Mouse (Mus musculus) cerebellum, postnatal 4 days (tissue): ENCODE results near the gene Kalrn.

ENCODE experiments used
- DNase-seq, 2 experiments: peaks; one replicate each; pipeline ENCODE4 v3.0.0; 2022; ENCODE audit warnings: low spot score in 2 of 2, mixed read lengths in 1 of 2

Kalrn gene

GRCm38 (mm10) chr16:34192959-34193842 lies 380.1 kb downstream of the Kalrn start:
- DNase-seq, result peak in 1 of 2 experiments; percentile 36

- DNase-seq, result no peak
These were observed 388.6 kb downstream of the Kalrn start for GRCm38 (mm10) chr16:34184721-34185120.

GRCm38 (mm10) chr16:34183186-34183585 lies 390.1 kb downstream of the Kalrn start:
- no peak for DNase-seq

GRCm38 (mm10) chr16:34175625-34176024 lies 397.7 kb downstream of the Kalrn start:
- DNase-seq, result no peak

DNA sequence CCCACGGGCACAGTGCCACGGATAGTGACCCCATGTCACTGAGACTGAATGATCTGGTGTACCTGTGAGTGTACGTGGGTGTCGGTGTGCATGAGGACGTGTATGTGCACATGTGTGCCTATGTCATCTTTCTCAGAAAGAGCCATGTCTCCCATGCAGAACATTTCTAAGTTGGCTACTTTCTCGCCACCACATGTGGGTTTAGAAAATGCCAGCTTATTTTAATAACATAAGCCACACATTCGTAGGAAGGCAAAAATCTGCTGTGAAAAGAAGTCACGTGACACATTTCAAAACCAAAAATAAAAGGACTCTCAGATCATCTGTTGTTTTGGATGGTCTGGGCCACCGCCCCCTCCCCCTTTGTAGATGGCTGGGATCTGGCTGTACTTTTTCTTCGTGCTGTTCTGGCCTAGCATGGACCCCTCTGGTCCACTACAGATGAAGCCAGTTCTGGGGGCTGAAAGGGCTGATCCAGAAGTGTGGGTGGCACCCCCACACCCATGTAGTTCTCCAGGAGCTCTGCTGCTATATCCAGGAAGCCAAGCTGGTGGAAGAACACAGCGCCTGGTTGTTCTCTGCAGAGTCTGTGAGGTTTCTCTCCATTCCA lies 400.7 kb downstream of the Kalrn start:
- DNase-seq, result no peak

- no peak for DNase-seq
These were observed 406.3 kb downstream of the Kalrn start for GRCm38 (mm10) chr16:34167042-34167441.

DNA sequence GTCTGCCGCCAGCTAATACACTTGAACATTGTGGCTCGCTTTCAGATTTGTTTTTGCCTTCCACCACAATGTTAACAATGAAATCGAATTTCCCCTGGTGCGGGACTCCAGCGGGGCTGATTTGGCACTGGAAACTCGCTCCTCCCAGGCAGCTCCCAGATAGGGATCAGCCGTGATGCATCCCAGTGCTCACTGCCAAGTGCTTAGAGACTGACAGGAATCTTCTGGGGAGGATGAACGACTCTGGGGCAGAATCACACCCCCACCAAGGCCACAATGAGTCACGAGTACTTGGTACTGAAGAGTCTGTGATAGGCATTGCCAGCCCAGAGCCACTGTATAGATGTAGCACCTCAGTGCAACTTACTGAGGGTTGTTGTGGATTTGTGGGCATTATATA lies 410.2 kb downstream of the Kalrn start:
- no peak for DNase-seq

DNA sequence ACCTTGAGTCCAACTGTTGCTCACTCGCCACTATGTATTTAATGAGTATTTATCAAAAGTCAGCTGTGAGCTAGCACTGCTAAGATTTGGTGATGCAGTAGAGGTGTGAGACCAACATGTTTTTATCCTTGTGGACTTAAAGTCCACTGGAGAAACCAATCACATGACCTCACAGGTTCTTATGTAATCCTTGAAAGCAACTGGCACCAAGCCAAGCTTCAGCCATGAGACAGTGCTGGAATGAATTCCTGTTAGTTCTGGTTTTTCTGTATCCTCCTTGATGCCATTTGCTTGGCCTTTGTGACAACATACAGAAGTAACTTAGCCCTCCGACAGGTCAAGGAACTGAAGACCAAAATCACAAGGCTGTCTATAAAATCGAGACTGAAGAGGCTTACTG lies 413.8 kb downstream of the Kalrn start:
- DNase-seq, result no peak

GRCm38 (mm10) chr16:34157386-34158135 lies 415.8 kb downstream of the Kalrn start:
- DNase-seq, result no peak

DNA sequence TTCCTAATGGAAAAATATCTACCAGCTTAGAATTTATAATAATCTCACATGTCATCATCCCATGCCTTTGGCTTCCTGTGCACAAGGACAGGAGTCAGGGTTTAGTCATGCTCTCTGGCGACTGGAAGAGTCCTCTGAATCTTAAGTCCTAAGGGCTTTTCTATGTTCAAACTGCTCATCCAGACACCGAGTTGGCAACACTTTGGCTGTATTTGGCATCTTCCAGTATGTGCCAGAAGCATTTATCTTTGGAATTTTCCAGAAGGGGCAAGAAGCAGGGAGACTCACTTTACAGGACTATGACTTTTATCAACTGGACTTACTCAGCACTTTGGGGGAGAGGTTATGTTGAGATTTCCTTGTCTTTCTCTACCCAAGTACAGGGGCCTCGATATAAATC lies 417.6 kb downstream of the Kalrn start:
- DNase-seq, result no peak

DNA sequence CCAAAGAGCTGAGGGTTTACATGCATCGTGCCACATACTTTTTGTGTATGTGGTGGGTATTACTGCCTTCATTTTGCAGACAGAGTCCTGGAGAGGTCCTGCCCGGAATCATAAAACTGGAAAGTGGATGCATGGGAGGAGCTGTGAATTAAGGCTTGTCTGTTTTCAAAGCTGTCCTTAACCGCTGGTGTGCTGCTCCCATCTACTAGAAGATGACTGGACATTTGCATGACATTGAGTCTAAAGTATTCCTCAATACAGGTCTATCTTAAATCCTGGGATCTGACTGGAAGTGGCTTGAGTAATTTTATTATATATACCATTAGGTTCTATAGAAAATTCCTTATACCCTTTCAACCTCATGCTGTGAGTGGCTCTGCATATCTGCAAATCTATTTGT lies 418.4 kb downstream of the Kalrn start:
- no peak for DNase-seq

- DNase-seq, result no peak
These were observed 421.7 kb downstream of the Kalrn start for GRCm38 (mm10) chr16:34151528-34152071.

DNA sequence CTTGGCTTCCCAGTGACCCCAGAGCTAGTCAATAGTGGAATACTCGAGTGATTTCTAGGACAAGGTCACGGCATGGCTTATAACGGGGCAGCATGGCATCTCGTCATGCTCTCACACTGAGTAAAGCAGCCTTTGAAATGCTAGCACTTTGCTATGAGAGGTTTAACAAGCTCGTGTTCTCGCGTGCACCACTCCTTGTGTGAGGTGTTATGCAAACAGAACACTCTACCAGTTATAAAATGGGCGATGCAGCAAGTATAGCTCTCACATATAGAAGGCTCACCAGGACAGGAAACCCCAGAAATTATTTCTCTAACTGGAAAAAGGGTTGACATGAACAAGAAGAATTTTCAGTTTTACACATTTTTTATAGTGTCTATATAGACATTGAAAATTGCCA lies 431.7 kb downstream of the Kalrn start:
- DNase-seq, result no peak

- no peak for DNase-seq
These were observed 438.3 kb downstream of the Kalrn start for GRCm38 (mm10) chr16:34135074-34135473.

- no peak for DNase-seq
These were observed 438.7 kb downstream of the Kalrn start for GRCm38 (mm10) chr16:34134628-34135027.

- peak; percentile 39 to 68 for DNase-seq
These were observed 447.7 kb downstream of the Kalrn start for GRCm38 (mm10) chr16:34125595-34125994.

- no peak for DNase-seq
These were observed 450.8 kb downstream of the Kalrn start for GRCm38 (mm10) chr16:34122486-34122885.

DNA sequence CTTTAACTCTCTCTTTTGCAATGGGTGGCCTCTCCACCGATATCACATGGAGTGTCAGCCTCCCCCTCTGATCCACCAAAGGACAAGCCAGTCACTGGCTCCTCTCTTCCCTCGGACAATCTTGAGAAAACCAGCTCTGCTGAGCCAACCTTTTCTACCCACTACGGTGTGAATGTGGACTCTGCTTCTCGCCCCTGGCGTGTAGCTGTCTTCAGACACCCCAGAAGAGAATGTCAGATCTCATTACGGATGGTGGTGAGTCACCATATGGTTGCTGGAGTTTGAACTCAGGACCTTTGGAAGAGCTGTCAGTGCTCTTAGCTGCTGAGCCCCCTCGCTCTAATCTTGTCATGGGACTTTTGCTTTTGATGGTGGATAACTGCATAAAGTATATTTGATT lies 452.0 kb downstream of the Kalrn start:
- DNase-seq, result no peak

DNA sequence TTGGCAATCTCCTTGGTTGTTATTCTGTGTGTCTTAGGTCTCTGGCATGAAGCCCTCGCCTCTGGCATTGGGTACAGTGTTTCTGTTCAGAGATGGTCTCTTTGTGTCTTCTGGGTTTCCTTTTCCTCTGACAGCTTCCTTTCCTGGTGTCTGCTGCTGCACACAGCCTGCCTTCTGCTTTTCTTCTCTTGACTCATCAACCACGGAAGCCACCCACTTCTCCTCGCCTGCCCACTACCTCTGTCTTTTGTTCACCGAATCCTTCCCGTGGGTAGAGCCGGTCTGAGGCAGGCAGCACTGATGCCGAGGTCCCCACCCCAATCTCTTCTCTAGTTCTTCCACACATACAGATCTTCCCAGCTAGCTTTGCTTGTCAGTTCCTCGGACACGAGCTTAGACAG lies 452.5 kb downstream of the Kalrn start:
- DNase-seq, result no peak

DNA sequence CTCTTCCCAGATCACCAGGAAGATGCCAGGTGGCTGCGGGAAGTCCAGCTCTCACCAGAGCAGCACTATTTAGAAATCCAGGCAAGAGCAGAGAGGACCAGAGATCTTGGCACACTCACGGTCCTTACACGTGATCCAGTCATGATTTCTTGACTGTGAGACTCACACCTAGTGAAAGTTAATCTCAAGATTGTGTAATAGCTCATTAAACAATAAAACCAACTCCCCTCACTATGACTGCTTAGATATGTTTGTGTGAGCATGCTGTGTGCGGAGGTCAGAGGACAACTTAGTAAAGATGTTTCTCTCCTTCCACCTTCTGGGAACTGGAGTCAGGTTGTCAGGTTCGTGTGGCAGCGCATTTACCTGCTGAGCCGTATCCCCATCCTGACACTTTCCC lies 453.5 kb downstream of the Kalrn start:
- no peak for DNase-seq

DNA sequence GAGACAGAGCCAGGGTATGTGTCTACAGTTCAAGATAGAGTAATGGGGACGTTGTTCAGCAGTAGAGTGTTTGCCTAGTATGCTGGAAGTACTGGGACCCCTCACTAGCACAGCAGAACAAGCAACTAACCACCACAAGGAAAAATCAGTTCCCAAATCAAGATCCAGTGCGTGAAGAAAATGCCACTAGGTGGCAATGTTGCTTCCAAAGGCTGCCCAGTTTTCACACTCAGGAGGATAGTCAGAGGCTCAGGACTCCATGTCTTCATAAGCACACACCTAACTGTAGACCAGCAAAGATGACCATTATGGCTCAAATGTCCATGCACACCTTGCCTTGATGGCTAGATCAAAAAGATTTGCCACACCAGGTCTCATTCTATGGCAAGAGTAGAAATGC lies 454.0 kb downstream of the Kalrn start:
- no peak for DNase-seq

GRCm38 (mm10) chr16:34114665-34115064 lies 458.7 kb downstream of the Kalrn start:
- peak; percentile 43 to 75 for DNase-seq
